Mouse (Mus musculus) layer of hippocampus, postnatal 25 days (tissue): ENCODE results near the gene Nfkbid. TPM values are rescaled to one million over a fixed set of nuclear protein-coding genes. Genes with fewer than 3 reads are reported as not detected.
A peak's percentile ranks its signal among the peaks of the same experiment; 100 is the strongest.

ENCODE experiments used
- DNase-seq, 2 experiments: peaks; one replicate each; pipeline ENCODE4 v3.0.0; 2022; ENCODE audit warnings: mixed read lengths in 2 of 2, low spot score in 1 of 2; ENCODE audit errors: extremely low spot score in 1 of 2
- total RNA-seq, 2 experiments: library from RNA; stranded (reverse); gene quantifications; 2 replicates each; pipeline ENCODE4 v1.2.3; 2021

The Nfkbid gene
- total RNA-seq, 2 experiments from 2014 or later = 2.9 to 3.0 TPM

GRCm38 (mm10) chr7:30423071-30423641, 1.6 kb downstream of the Nfkbid start:
- peak in 1 of 2 experiments; percentile 25 for DNase-seq

- DNase-seq = no peak
Observed at GRCm38 (mm10) chr7:30429327-30429726, 7.8 kb downstream of the Nfkbid start.

GRCm38 (mm10) chr7:30430191-30430590, 8.7 kb downstream of the Nfkbid start:
- DNase-seq = no peak

GRCm38 (mm10) chr7:30431793-30432192, 10.3 kb downstream of the Nfkbid start:
- peak; percentile 60 to 74 for DNase-seq

GRCm38 (mm10) chr7:30434238-30434637, 12.7 kb downstream of the Nfkbid start:
- peak in 1 of 2 experiments; percentile 37 for DNase-seq

GRCm38 (mm10) chr7:30434701-30435100, 13.2 kb downstream of the Nfkbid start:
- DNase-seq = no peak

- DNase-seq = no peak
Observed at GRCm38 (mm10) chr7:30435156-30435555, 13.6 kb downstream of the Nfkbid start.

- no peak for DNase-seq
Observed at GRCm38 (mm10) chr7:30436879-30437278, 15.3 kb downstream of the Nfkbid start.

- no peak for DNase-seq
Observed at GRCm38 (mm10) chr7:30439734-30440133, 18.2 kb downstream of the Nfkbid start.

GRCm38 (mm10) chr7:30440697-30441096, 19.2 kb downstream of the Nfkbid start:
- DNase-seq = peak in 1 of 2 experiments; percentile 77

- DNase-seq = no peak
Observed at GRCm38 (mm10) chr7:30443696-30444095, 22.2 kb downstream of the Nfkbid start.

GRCm38 (mm10) chr7:30444154-30444970, 22.8 kb downstream of the Nfkbid start:
- DNase-seq = peak in 1 of 2 experiments; percentile 55

GRCm38 (mm10) chr7:30444971-30445751, 23.6 kb downstream of the Nfkbid start, which contains the start of gene Aplp1:
Gene Aplp1, minus strand, starts transcription at chr7:30445535.
- peak; percentile 74 to 77 for DNase-seq

- no peak for DNase-seq
Observed at GRCm38 (mm10) chr7:30450241-30450640, 28.7 kb downstream of the Nfkbid start.

GRCm38 (mm10) chr7:30453327-30453726, 31.8 kb downstream of the Nfkbid start:
- DNase-seq = no peak

GRCm38 (mm10) chr7:30453766-30454165, 32.2 kb downstream of the Nfkbid start:
- no peak for DNase-seq

GRCm38 (mm10) chr7:30454259-30454658, 32.7 kb downstream of the Nfkbid start:
- DNase-seq = no peak

- no peak for DNase-seq
Observed at GRCm38 (mm10) chr7:30456487-30456886, 35.0 kb downstream of the Nfkbid start.

GRCm38 (mm10) chr7:30456911-30457628, 35.5 kb downstream of the Nfkbid start:
- DNase-seq = no peak

GRCm38 (mm10) chr7:30457629-30458330, 36.2 kb downstream of the Nfkbid start, which contains the start of the genes Kirrel2 and Nphs1:
Gene Kirrel2, minus strand, starts transcription at chr7:30457690.
Gene Nphs1, plus strand, starts transcription at chr7:30458315.
- DNase-seq = peak in 1 of 2 experiments; percentile 59
